Mouse (Mus musculus): ENCODE measurements around the gene St3gal6. TPM values are rescaled to one million over a fixed set of nuclear protein-coding genes. Genes with fewer than 3 reads are reported as not detected.

The St3gal6 gene
- polyA plus RNA-seq, 1 experiment: 11.5 TPM

GRCm38 (mm10) chr16:58523044-58523859, 791 bp downstream of the St3gal6 start:
- H3K4me1 ChIP-seq (ENCODE audit: control insufficient read depth): peaks cover 90% of the 10 kb centered on the region
- H3K27me3 ChIP-seq (ENCODE audit: control insufficient read depth): no peaks in the 10 kb centered on the region

GRCm38 (mm10) chr16:58522677-58523043, 1.4 kb downstream of the St3gal6 start:
- Histone ChIP-seq H3K36me3 (ENCODE audit: control insufficient read depth) (peaks cover 11% of the 10 kb centered on the region), H3K4me1 (ENCODE audit: control insufficient read depth) (peaks cover 91% of the 10 kb centered on the region), H3K27me3 (ENCODE audit: control insufficient read depth) (no peaks in the 10 kb centered on the region), H3K4me3 (replicated peaks) (peak overlapping the region; percentile 99), H3K9me3 (ENCODE audit: control insufficient read depth, low read length) (no peaks in the 10 kb centered on the region)
- TF ChIP-seq TAL1 (IDR thresholded peaks at IDR 0.05; ENCODE audit: low read length) (no peak), GATA1 (IDR thresholded peaks at IDR 0.05; ENCODE audit: low read length) (no peak)

More at GRCm38 (mm10) chr16:58523044-58523859, 791 bp downstream of the St3gal6 start:
- TF ChIP-seq TAL1 (IDR thresholded peaks at IDR 0.05; ENCODE audit: low read length): no peak
- H3K36me3 ChIP-seq (ENCODE audit: control insufficient read depth): peaks cover 8% of the 10 kb centered on the region
- H3K9me3 ChIP-seq (ENCODE audit: control insufficient read depth, low read length): no peaks in the 10 kb centered on the region
- peak overlapping the region; percentile 99 for H3K4me3 ChIP-seq (replicated peaks)

DNA sequence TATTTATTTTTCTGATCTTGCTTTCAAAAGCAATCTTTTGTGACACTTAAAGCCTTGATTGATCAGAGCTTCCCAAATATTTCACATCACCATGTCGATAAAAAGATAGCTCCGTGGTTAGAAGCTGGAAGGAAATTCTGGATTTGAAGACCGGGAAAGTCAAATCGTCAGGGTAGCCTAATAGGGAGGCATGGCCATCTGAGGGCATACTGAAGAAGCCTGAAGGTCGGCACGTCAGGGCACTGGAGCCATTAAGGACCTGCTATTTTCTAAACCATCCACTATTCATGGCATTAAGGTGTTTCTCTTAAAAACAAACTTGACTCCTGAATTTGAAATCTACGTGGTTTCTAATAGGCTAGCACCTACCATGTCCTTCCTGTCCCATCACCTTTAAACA, 2.1 kb downstream of the St3gal6 start:
- Histone ChIP-seq H3K4me1 (ENCODE audit: control insufficient read depth) (peaks cover 92% of the 10 kb centered on the region), H3K4me3 (replicated peaks) (peak overlapping the region; percentile 99), H3K27me3 (ENCODE audit: control insufficient read depth) (no peaks in the 10 kb centered on the region), H3K36me3 (ENCODE audit: control insufficient read depth) (peaks cover 15% of the 10 kb centered on the region), H3K9me3 (ENCODE audit: control insufficient read depth, low read length) (no peaks in the 10 kb centered on the region)
- TF ChIP-seq GATA1 (IDR thresholded peaks at IDR 0.05; ENCODE audit: low read length) (no peak), TAL1 (IDR thresholded peaks at IDR 0.05; ENCODE audit: low read length) (no peak)

- no peaks in the 10 kb centered on the region for H3K9me3 ChIP-seq (ENCODE audit: control insufficient read depth, low read length)
- H3K36me3 ChIP-seq (ENCODE audit: control insufficient read depth): peaks cover 22% of the 10 kb centered on the region
- TF ChIP-seq TAL1 (IDR thresholded peaks at IDR 0.05; ENCODE audit: low read length): no peak
- no peak for TF ChIP-seq GATA1 (IDR thresholded peaks at IDR 0.05; ENCODE audit: low read length)
- H3K4me3 ChIP-seq (replicated peaks): peak overlapping the region; percentile 99
- no peaks in the 10 kb centered on the region for H3K27me3 ChIP-seq (ENCODE audit: control insufficient read depth)
- peaks cover 92% of the 10 kb centered on the region for H3K4me1 ChIP-seq (ENCODE audit: control insufficient read depth)
These were observed 2.9 kb downstream of the St3gal6 start for GRCm38 (mm10) chr16:58521182-58521581.

DNA sequence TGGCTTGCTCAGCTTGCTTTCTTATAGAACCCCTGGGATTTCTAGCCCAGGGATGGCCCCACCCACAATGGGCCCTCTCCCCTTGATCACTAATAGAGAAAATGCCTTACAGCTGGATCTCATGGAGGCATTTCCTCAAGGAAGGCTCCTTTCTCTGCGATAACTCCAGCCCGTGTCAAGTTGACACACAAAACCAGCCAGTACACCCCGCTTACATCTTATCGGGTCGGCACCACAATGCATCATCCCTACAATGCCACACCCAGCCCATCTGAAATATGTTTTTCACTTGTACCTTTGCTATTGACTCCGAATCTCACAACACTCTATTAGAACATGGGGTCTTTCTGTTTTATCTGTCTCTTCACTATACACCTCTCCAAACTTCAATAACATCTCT, 3.6 kb downstream of the St3gal6 start:
- H3K36me3 ChIP-seq (ENCODE audit: control insufficient read depth): peaks cover 24% of the 10 kb centered on the region
- H3K4me1 ChIP-seq (ENCODE audit: control insufficient read depth): peaks cover 87% of the 10 kb centered on the region
- H3K4me3 ChIP-seq (replicated peaks): peak overlapping the region; percentile 99
- H3K9me3 ChIP-seq (ENCODE audit: control insufficient read depth, low read length): no peaks in the 10 kb centered on the region
- no peak for TF ChIP-seq TAL1 (IDR thresholded peaks at IDR 0.05; ENCODE audit: low read length)
- TF ChIP-seq GATA1 (IDR thresholded peaks at IDR 0.05; ENCODE audit: low read length): peak; percentile 37; the same call in 1 of the 2 replicates
- no peaks in the 10 kb centered on the region for H3K27me3 ChIP-seq (ENCODE audit: control insufficient read depth)

- no peaks in the 10 kb centered on the region for H3K27me3 ChIP-seq (ENCODE audit: control insufficient read depth)
- H3K4me3 ChIP-seq (replicated peaks): peak overlapping the region; percentile 99
- H3K36me3 ChIP-seq (ENCODE audit: control insufficient read depth): peaks cover 25% of the 10 kb centered on the region
- TF ChIP-seq TAL1 (IDR thresholded peaks at IDR 0.05; ENCODE audit: low read length) (no peak), GATA1 (IDR thresholded peaks at IDR 0.05; ENCODE audit: low read length) (no peak)
- H3K4me1 ChIP-seq (ENCODE audit: control insufficient read depth): peaks cover 87% of the 10 kb centered on the region
- H3K9me3 ChIP-seq (ENCODE audit: control insufficient read depth, low read length): no peaks in the 10 kb centered on the region
These were observed 4.4 kb downstream of the St3gal6 start for GRCm38 (mm10) chr16:58519650-58520073.

GRCm38 (mm10) chr16:58516960-58517798, 6.9 kb downstream of the St3gal6 start:
- Histone ChIP-seq H3K27me3 (ENCODE audit: control insufficient read depth) (no peaks in the 10 kb centered on the region), H3K9me3 (ENCODE audit: control insufficient read depth, low read length) (no peaks in the 10 kb centered on the region), H3K4me3 (replicated peaks) (no peak overlapping the region), H3K4me1 (ENCODE audit: control insufficient read depth) (peaks cover 88% of the 10 kb centered on the region), H3K36me3 (ENCODE audit: control insufficient read depth) (peaks cover 48% of the 10 kb centered on the region)
- TF ChIP-seq TAL1 (IDR thresholded peaks at IDR 0.05; ENCODE audit: low read length): no peak
- TF ChIP-seq GATA1 (IDR thresholded peaks at IDR 0.05; ENCODE audit: low read length): no peak

- no peak for TF ChIP-seq GATA1 (IDR thresholded peaks at IDR 0.05; ENCODE audit: low read length)
- no peak for TF ChIP-seq TAL1 (IDR thresholded peaks at IDR 0.05; ENCODE audit: low read length)
- H3K36me3 ChIP-seq (ENCODE audit: control insufficient read depth): peaks cover 58% of the 10 kb centered on the region
- H3K4me1 ChIP-seq (ENCODE audit: control insufficient read depth): peaks cover 84% of the 10 kb centered on the region
- no peaks in the 10 kb centered on the region for H3K9me3 ChIP-seq (ENCODE audit: control insufficient read depth, low read length)
- H3K27me3 ChIP-seq (ENCODE audit: control insufficient read depth): no peaks in the 10 kb centered on the region
- no peak overlapping the region for H3K4me3 ChIP-seq (replicated peaks)
These were observed 7.9 kb downstream of the St3gal6 start for GRCm38 (mm10) chr16:58516161-58516560.

- Histone ChIP-seq H3K4me1 (ENCODE audit: control insufficient read depth) (peaks cover 78% of the 10 kb centered on the region), H3K9me3 (ENCODE audit: control insufficient read depth, low read length) (no peaks in the 10 kb centered on the region), H3K36me3 (ENCODE audit: control insufficient read depth) (peaks cover 65% of the 10 kb centered on the region), H3K27me3 (ENCODE audit: control insufficient read depth) (no peaks in the 10 kb centered on the region), H3K4me3 (replicated peaks) (peak overlapping the region; percentile 44)
- TF ChIP-seq GATA1 (IDR thresholded peaks at IDR 0.05; ENCODE audit: low read length): peak; percentile 85
- TF ChIP-seq TAL1 (IDR thresholded peaks at IDR 0.05; ENCODE audit: low read length): peak; percentile 24; the same call in 1 of the 3 replicates
These were observed 9.5 kb downstream of the St3gal6 start for GRCm38 (mm10) chr16:58514565-58514964.
